In genomic region chr5:149135455-149136354, GRCm38 (mm10) we compare ENCODE assay signal across 14 mouse cellular contexts. TPM values are rescaled to one million over a fixed set of nuclear protein-coding genes. Genes with fewer than 3 reads are reported as not detected.
DNase-seq lines count a peak whose midpoint lies in the region; ATAC-seq lines count a peak whose summit lies in the region.
"Had no signal": no experiment of that assay in that cellular context is flagged by ENCODE, and none has a peak within 500 bp of the region (broad histone marks: within the 10 kb centered on the region; RNA-seq: fewer than 3 reads in every experiment).

No protein-coding gene starts in this region.

- peak overlapping the region; percentile 33; the same call in 1 of the 2 replicates for H3K27ac ChIP-seq in heart, embryonic 15.5 days
- H3K27ac ChIP-seq in limb, embryonic 10.5 days = 0 out of 2 replicates have a peak overlapping the region, but pooled peaks have one; percentile 9
- H3K27ac ChIP-seq: neural tube, embryonic 13.5 days had no signal

- WGBS in heart, embryonic 15.5 days = 76% methylated on average over 10 of the region's 10 CpGs
- 81% methylated on average over 10 of the region's 10 CpGs for WGBS in limb, embryonic 10.5 days

- ATAC-seq in heart, embryonic 15.5 days (replicated peaks; ENCODE audit: insufficient number of reproducible peaks, insufficient read depth, low FRiP score, low read depth) = no peak
- ATAC-seq in megakaryocyte progenitor cell, adult 5-6 weeks (replicated peaks; ENCODE audit: poor library complexity) = 0 out of 2 replicates have a peak, but pooled peaks have one; percentile 5
- ATAC-seq: forebrain, embryonic 14.5 days; inflammation-experienced regulatory T-cells, adult 6 months had no signal

- H3K4me2 ChIP-seq in heart, embryonic 15.5 days = no peak overlapping the region
- H3K4me2 ChIP-seq: neural tube, embryonic 13.5 days had no signal

- H3K36me3 ChIP-seq in heart, embryonic 15.5 days = no peaks in the 10 kb centered on the region
- no peaks in the 10 kb centered on the region for H3K36me3 ChIP-seq in limb, embryonic 10.5 days
- H3K36me3 ChIP-seq: G1E; neural tube, embryonic 13.5 days had no signal

- no peak overlapping the region for H3K4me3 ChIP-seq in heart, embryonic 15.5 days
- no peak overlapping the region for H3K4me3 ChIP-seq in limb, embryonic 10.5 days
- H3K4me3 ChIP-seq: megakaryocyte, embryonic 14.5 days; neural tube, embryonic 13.5 days had no signal

- H3K27me3 ChIP-seq in heart, embryonic 15.5 days = no peaks in the 10 kb centered on the region
- no peaks in the 10 kb centered on the region for H3K27me3 ChIP-seq in limb, embryonic 10.5 days (ENCODE audit: low read depth, poor library complexity, severe bottlenecking)
- H3K27me3 ChIP-seq: neural tube, embryonic 13.5 days had no signal

- H3K9ac ChIP-seq in heart, embryonic 15.5 days = no peak overlapping the region
- H3K9ac ChIP-seq: neural tube, embryonic 13.5 days had no signal

- H3K9me3 ChIP-seq in heart, embryonic 15.5 days (replicated peaks) = no peaks in the 10 kb centered on the region
- H3K9me3 ChIP-seq in limb, embryonic 10.5 days (replicated peaks) = no peaks in the 10 kb centered on the region
- H3K9me3 ChIP-seq: G1E; megakaryocyte, embryonic 14.5 days; neural tube, embryonic 13.5 days had no signal

- DNase-seq in heart, adult 9 months (ENCODE audit: low spot score in 2 of 2) = no peak
- DNase-seq in adipocyte (ENCODE audit: low spot score) = peak; percentile 94
- DNase-seq in limb, embryonic 10.5 days (ENCODE audit: low spot score) = no peak
- no peak for DNase-seq in urinary bladder, postnatal 10 days (ENCODE audit: low spot score)
- DNase-seq in layer of hippocampus, adult 18-20 months (ENCODE audit: low spot score in 2 of 2) = no peak
- DNase-seq: cerebellum, adult 2 months; heart, adult 11 months had no signal

- peaks cover 22% of the 10 kb centered on the region for H3K4me1 ChIP-seq in heart, embryonic 15.5 days (replicated peaks)
- H3K4me1 ChIP-seq in limb, embryonic 10.5 days = peaks cover 29% of the 10 kb centered on the region

RNA-seq across cellular contexts. Expression of gene Uspl1, which starts 48.4 kb away (rescaled TPM):
- polyA plus RNA-seq in heart, embryonic 15.5 days (2015; fragmentation: Nextera tagmentation; extraction: Ambion mirVana) = 24.5 and 27.7 TPM in 2 replicates
- polyA plus RNA-seq in limb, embryonic 10.5 days (2016; fragmentation: Nextera tagmentation; extraction: Ambion mirVana) = 72.9 and 78.7 TPM in 2 replicates
- total RNA-seq in megakaryocyte progenitor cell, adult 5-6 weeks (2015) = 29.8 and 39.2 TPM in 2 replicates
- 36.5 and 40.8 TPM in 2 replicates for total RNA-seq in megakaryocyte progenitor cell, adult 5-6 weeks (2017)
- 10 to 100 TPM; 37.9 to 38.3 TPM for total RNA-seq in layer of hippocampus, adult 18-20 months (2021)

RNA-seq across cellular contexts. Expression of gene Hmgb1, which starts 48.6 kb away (rescaled TPM):
- 647 and 683 TPM in 2 replicates for polyA plus RNA-seq in heart, embryonic 15.5 days (2015; fragmentation: Nextera tagmentation; extraction: Ambion mirVana)
- 1,666 and 1,835 TPM in 2 replicates for polyA plus RNA-seq in limb, embryonic 10.5 days (2016; fragmentation: Nextera tagmentation; extraction: Ambion mirVana)
- total RNA-seq in megakaryocyte progenitor cell, adult 5-6 weeks (2015) = 1,237 and 1,239 TPM in 2 replicates
- total RNA-seq in megakaryocyte progenitor cell, adult 5-6 weeks (2017) = 1,041 and 1,075 TPM in 2 replicates
- 100 to 1,000 TPM; 127 to 133 TPM for total RNA-seq in layer of hippocampus, adult 18-20 months (2021)

Comparison
In these comparisons a context has a peak if more than half of its experiments do, and no peak if none do; other contexts are left out.
1. RNA of gene Hmgb1, which starts 48.6 kb away (total RNA-seq): 1,041 to 1,239 TPM in megakaryocyte progenitor cell, adult 5-6 weeks; 127 to 133 TPM in layer of hippocampus, adult 18-20 months; every median in the first group is over 4 times any median in the second.